Mouse (Mus musculus): ENCODE data around the gene Nhlrc4.
A peak's percentile ranks its signal among the peaks of the same experiment; 100 is the strongest.

Nhlrc4 gene

DNA sequence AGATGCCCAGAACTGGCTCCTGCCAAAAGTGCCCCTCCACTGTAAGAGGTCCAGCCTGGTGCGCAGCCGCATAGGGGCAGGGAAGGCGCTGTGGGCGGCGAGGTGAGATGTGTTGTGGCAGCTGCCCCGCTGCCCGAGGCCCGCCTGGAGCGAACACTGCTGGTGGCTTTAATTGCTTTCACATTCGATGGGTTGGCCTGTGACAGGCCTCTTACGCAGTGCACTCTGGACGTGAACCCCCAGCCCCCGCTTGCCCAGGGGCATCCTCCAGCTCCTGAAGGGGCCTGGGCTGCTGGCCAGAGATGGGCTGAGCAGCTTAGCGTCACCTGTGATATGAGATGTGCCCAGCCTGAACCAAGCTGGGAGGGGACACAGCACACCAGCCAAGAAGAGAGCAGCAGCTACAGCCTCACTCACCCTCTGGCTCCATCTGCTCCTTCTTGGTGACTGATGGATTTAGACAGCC lies 12.9 kb upstream of the Nhlrc4 start:
- DNase-seq, result peak; percentile 80

DNA sequence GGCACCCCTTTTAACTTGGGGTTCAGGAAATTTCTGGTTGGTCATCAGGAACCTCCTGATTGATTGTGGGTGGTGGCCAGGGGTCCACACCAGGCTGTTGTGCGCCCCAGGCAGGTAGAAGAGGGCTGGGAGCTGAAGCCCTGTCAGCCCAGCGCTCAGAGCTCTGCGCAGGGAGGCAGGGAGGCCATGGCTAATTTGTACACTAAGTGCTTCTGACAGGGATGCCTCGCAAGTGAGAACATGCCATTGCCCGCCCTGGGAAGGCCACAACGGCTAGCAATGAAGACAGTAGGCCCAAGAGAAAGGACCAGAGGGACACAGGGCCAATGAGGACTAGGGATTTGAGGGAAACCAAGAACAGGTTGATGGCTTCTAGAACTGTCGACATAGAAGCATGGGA lies 11.9 kb upstream of the Nhlrc4 start:
- no peak for DNase-seq

DNA sequence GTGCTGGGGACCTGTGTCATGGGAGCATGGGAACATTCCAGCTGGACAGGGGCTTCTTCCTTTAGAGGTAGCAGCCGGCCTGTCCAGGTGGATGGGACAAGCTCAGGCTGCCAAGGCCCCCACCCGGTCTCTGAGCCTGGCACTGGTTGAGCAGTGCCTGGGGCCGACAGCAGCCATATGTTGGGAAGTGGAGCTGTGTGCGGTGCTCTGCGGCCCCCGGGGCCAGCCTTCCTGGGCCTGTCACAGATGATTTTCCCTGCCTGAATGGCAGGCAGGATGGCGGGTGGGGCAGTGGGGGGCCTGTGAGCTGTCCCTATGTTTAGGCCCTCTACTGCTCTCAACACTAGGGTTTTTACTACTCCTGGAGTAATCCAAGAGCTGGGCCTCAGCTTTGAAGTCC lies 11.4 kb upstream of the Nhlrc4 start:
- peak; percentile 96 for DNase-seq

DNA sequence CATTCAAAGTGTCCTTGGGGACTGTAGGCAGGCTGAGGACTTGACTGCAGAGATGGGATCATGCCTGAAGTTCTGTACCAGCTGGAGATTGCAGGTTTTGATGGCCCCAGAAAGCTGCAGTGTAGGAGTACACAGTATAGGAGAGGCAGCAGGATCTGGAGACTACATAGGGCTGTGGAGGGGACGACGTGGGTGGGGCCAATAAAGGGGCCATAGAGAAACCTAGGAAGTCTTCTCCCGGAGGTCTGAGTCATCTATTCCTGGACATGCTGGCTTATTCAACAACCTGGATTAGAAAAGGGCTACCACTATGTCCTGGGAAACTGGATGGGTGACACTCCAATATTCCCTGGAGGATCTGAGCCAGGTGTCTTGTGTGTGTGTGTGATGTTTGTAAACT lies 11.0 kb upstream of the Nhlrc4 start:
- DNase-seq, result peak; percentile 64

DNA sequence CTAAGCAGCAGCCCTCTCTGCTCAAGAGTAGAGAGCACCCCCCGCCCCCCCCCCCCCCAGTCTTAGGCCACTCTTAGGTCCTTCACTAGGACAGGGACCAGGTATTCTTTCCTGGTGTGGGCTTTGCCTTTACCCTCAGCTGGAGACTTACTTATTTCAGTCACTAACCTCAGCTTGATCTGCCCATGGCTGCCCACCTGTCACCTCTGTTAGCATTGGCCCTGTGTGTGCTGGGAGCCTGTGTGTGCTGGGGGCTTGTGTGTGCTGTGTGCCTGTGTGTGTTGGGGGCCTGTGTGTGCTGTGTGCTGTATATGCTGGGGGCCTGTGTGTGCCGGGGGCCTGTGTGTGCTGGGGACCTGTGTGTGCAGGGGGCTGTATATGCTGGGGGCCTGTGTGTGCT lies 9.9 kb upstream of the Nhlrc4 start:
- peak; percentile 53 for DNase-seq

DNA sequence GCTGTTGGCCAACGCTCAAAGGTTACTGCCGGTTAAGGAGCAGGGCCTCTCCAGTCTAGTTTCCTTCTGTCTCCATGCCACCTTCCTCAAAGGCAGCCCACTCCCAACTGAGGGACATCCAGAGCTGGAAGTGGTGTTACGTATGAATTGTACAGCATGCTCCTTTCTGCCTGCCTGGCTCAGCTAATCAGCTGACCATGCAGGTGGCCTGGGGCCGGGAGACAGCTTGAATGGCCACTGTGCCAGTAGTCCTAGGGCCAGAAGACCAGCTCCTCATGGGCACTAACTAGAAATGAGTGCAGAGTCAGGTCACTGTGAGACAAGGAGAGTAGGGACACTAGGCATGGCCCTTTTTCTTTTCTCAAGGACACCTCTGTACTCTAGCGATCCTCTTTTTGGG lies 8.4 kb upstream of the Nhlrc4 start:
- peak; percentile 89 for DNase-seq

DNA sequence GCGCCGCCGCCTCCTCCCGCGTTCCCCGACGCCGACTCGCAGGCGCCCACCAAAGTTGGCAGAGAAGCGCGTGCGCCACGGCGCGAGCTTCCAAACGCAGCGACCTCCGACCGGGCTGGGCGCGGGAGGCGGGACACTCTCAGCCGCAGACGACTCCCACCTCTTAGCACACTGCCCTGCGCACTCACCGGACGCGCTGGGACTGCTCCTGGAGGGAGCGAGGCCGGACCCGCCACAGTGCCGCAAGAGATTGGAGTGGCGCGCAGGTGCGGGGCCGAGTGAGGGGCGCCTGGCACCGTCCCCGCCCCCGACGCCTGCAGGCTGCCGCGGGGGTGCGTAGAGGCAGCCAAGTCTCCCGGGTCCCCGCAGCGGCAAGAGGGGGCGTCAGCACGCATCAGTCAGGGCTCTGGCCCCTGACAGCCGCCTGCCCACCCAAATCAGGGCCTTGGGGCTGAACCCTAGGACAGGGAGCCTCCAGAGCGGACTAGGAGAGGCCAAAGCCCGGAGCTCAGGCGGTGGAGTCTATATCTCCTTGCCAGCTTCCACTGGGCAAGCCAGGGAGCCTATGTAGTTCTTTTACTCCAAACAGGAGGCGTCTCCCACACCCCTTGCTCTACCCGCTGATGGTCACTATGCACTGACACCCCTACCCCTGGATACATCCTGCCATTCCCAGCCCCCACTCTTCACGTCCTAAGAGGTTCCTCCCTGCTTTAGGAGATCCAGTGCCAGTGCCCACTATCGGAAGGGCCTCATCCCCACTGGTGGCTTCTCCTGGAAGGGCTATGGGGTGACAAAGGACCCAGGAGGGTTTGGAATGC lies 7.3 kb upstream of the Nhlrc4 start, which contains the start of gene A930017K11Rik:
A930017K11Rik (minus strand) TSS at position 763 of the 821 bp plus-strand sequence.
- peak; percentile 80 for DNase-seq

DNA sequence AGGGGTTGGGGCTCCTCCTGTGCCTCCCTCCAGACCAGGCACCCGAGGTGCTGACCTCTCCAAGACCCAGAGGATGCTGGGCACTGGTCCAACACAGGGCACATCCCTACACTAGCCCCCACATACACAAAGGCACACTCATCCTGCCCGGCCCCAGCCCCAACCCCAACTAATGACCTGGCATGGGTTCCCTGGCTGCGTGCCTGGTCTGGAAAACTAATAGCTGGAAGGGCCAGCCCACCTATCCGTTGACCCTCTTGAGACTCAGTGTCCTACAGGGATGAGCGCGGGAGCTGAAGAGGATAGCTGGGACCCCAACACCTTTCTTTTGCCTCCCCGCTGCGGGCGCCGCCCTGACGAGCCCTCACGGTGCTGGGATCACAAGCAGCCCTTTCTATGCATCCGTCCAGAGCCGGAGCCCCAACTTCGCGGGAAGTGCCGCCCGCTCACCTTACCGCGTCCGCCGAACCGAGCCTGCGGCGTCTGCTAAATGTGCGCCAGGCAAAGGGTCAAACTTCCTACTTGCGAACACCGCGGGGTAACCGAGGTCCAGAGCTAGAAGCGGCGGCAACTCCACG lies 6.6 kb upstream of the Nhlrc4 start:
- peak; percentile 82 for DNase-seq

DNA sequence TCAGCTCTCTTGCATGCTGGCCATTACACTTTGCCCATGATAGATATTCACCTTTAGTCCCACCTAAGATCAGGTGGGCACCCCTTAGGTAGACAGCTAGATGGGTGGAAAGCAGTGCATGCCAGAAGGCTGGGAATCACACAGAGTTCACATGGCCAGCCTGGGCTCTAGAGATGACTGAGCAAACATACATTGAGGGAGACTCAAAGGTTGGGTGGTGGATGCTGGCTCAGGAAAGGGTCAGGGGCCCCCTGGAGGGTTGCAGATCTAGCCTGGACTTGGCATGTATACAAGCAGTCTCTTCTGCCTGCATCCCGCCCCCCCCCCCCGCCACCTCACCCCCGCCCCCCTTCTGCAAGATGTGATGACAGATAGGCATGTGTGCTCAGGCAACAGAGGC lies 5.9 kb upstream of the Nhlrc4 start:
- peak; percentile 59 for DNase-seq

DNA sequence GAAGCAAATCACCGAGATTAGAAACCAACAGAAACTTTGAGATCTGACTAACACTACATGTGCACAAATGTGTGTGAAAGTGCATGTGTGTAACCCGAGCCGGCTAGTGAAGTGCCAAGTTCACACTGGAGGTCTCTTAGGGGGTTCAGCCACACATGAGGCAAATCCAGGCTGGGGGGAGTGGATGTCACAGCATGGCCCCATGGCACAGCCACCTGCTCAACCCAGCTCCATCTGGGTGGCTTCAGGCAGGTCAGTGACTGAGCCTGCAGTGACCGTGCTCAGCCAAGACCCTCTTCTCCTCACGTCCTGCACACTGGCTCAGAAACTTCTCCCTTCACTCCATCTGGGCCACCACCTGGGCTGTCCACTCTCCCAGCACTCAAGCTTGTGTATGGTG lies 5.2 kb upstream of the Nhlrc4 start:
- DNase-seq, result peak; percentile 67

DNA sequence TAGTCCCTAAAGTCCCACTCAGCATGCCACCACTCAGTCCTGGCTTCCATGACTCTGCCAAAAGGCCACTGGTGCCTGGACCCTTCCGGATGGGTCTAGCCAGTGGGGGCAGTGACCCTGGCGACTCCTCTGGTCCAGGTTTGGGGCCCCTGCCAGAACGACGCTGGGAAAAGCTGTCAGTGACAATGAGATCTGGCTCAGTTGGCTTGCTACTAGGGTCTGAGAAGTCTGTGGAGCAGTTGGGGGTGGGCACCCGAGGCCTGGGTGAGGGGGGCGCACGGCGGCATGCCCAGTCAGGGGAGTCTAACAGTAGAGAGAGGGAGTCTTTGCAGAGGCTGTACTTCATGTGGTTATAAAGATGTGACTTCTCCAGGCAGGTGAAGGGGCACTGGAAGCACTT lies 3.3 kb upstream of the Nhlrc4 start:
- peak; percentile 60 for DNase-seq

DNA sequence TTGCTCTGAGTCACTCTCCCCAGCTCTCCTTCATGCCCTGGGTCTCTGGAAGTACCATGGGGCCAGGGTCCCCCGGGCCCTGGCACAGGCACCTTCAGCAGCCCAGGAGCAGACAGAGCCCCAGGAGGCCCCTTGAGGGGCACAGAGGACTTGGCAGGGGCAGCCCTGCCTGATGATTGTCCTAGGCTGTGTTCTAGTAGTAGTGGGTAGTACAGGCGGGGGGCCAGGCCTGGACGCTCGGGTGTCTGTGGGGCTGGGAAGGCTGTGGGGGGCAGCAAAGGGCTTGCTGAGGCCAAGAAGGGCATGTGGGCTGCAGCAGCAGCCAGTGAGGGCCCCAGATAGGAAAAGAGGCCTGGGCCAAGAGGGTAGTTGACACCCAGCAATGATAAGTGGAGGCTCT lies 2.8 kb upstream of the Nhlrc4 start:
- peak; percentile 54 for DNase-seq

DNA sequence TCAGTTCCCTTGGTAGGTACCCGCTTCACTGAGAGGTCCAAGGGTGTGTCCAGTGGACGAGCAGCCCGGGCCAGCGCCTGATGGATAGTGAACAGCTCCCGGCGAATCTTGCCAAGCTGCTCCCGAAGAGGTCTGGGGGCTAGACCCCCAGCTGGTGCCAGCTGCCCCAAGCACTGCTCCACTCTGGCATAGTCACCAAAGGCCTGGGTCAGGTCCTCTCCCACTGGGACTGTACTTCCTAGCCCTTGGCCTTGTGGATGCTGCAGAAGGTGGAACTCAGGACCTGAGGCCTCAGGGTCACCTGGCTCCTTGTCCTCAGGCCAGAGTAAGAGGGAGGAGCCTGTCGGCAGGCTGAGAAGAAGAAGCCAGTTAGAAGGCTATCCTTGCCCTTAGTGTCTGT lies 2.1 kb upstream of the Nhlrc4 start:
- DNase-seq, result peak; percentile 46

DNA sequence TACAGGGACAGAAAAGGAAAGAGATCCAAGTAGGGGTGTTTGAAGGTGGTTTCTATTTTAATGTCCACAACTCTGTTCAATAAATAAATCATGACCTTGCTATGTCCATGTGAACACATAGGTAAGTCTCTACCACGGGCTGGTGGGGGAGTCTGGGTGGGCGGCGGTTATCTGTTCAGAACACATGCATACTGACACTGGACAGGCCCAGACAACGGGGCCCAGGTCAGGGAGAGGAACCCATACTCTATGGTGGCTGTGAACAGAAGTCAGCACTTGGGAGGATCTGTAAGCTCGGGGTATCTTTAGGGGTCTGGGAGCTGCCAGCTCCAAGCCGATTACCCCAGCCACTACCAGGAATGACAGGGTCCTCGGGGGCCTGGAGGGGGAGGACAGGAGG lies 1.6 kb upstream of the Nhlrc4 start:
- DNase-seq, result peak; percentile 39

DNA sequence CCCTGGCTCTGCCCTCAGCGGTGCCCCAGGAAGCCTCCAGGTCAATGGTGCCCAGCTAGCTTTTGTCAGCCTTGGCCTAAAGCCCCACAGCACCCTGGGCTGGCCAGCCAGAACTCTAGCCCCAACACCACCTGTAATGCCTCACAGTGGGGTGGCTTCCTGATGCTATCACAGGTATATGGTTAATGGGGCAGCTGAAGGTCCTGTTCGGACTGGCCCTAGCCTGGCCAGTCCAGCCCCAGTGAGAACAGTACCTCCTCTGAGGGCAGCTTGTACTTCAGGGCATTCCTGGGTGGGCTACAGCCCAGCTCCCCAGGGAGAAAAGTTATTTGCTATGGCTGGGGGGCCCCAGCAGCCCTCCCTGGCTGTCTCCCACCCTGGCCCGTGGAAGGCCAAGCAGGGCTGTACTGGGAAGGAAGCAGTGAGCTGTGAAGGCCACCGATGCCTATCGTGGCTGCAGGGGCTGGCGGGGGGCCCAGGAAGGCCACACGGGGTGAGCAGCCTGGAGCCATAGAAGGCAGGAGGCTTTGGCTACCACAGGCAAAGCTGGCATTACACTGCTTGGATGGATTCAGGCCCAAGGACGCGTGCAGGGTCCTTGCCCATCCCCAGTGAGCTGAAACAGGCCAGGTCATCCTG lies 875 bp upstream of the Nhlrc4 start:
- DNase-seq, result peak; percentile 48

DNA sequence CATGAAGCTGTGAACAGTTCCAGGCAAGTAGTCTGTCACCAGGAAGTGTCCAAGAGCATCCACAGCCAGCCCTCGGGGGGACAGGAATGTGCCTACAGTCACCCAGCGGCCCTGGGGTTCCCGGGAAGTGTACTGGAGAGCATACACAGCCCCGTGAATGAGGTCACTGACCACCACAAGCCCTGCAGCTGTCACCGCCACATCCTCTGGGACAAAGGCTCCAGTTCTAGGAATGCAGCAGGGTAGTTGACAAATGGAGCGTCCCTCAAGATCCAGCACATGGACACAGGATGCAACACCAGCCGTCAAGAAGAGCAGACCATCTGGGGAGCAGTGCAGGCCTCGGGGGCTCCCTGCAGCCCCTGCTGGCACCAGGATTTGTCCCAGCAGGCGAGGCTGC lies 992 bp downstream of the Nhlrc4 start:
- peak; percentile 38 for DNase-seq

DNA sequence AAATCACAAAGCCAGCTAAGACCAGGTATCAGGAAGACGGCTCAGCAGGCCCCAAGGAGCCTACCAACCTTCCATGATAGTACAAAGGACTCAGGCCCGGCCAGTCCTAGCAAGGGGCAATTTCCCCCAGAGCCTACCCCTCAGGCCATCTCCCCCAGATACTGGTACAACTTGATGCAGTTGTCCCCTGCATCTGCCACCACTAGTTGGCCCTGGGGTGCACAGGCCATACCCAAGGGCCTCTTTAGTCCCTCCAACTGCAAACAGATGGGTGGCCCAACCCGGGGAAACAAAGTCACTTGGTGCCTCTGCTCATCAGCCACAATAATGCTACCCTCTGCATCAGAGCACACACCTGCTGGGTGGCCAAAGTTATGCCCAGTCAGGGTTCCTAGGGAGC lies 1.5 kb downstream of the Nhlrc4 start:
- peak; percentile 45 for DNase-seq

DNA sequence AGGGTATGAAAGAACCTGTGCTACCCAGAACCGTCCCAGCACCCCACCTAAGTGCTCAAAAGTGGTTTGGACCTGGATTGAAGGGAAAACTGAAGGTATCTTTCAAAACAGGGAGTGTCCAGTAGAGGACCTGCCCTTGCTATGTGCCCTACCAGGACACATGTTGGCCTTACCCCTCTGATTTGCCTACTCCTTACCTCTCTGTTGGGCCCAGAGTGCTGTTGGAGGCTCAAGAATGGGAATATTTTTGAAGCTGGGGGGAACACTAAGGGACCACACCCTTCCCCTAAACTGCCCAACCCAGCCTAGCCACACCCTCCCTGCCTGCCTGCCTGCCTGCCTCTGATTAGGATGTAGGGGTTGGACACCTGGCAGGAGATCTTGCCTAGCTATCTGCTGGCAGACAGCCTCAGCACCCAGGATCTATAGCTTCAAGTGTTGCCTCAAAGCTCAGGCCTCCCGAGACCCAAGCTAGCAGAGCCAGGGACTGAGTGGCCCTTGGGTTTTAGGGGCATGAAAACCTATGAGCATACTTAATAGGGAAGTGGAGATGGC lies 2.1 kb downstream of the Nhlrc4 start:
- DNase-seq, result no peak

DNA sequence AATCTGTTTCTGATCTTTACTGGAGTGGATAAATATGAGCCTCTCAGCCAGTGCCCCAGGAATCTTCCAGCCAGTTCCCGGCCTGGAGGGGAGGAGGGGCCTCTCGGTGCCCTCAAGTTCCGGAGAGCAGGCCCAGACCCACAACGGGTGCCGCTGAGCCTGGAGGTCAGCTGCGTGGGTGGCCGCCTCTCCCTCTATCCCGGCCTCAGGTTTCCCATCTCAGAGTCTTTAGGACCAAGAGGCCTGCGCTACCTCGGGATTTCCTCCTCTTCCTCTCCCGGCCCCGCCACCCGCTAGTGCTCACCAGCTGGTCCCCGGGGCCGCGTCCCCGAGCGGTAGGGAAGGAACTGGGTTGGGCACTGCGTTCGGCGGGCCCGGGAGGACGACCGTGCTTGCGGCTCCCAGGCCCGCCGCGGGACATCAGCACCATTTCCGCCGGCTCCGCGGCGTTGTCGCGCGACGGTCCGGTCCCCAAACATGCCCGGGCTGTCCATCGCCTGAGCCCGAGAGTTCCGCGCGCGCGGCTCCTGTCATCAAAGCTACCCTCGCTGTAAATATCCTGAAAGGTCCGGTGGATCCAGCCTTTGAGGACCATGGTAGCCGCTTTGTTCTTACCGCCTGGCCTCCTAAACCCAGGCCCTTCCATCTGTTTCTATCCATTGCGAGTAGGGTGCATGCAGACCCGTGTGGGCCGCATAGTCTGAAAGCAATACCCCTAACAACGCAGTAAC lies 3.1 kb downstream of the Nhlrc4 start:
- peak; percentile 73 for DNase-seq

DNA sequence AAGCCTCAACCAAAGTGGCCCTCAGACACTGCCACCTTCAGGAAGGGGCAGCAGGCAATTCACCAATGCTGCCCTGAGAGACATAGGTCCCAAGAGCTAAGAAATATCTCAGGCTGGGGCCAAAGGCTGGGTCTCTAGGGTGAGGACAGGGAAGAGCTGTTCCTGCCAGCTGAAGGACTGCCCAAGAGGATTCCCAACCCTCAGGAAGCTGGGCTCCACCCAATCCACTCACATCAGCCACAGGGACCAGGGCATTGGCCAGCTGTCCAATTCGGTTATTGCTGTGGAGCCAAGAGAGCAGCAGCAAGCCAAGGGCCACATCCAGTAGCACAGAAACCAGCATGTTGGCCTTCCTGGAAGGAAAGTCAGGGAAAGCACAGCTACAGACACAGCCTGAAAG lies 10.2 kb downstream of the Nhlrc4 start:
- no peak for DNase-seq

DNA sequence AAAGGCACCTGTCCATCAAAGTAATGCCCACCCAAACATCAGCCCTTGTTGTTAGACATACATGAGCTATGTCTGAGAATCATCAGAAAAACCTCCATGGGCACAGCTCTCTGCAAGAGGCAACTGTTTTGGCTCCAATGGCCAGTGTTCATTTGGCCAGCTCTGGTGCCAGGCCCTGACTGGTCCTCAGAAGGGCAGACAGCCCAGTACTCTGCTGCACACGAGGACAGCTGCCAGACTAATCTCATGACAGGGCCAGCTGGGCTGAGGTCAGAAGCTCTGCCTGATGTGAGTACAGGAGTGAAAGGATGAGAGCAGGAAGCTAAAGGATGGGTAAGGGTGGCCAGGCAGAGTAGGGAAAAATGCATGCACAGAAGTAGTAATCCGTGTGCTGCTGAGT lies 19.4 kb downstream of the Nhlrc4 start:
- peak; percentile 53 for DNase-seq

DNA sequence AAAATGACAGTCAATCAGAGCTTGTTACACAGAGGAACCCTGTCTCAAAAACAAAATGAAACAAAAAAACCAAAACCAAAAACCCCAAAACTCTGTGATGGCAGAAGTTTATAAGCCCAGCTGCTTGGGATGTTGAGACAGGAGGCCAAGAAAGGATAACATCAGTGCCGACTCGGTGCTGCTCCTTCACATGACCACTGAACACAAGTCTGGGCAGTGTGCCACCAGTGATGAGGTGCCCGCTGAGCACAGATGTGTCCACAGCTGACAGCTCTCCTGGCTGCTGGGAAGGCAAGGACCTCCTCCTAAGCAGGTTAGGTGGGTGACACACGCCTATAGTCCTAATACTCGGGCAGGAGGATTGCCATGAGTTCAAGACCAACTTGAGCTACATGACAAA lies 22.6 kb downstream of the Nhlrc4 start:
- peak; percentile 72 for DNase-seq

Data from cerebellum, adult 11-12 months (tissue).